Mouse (Mus musculus): Measurements from ENCODE around the gene 4930583I09Rik.

4930583I09Rik gene

GRCm38 (mm10) chr17:64835928-64836327, at the start of gene 4930583I09Rik:
Gene 4930583I09Rik, minus strand, starts transcription at chr17:64836071.
- no peak for DNase-seq

GRCm38 (mm10) chr17:64876111-64876510, 40.2 kb upstream of the 4930583I09Rik start:
- no peak for DNase-seq

- no peak for DNase-seq
Measured at GRCm38 (mm10) chr17:64873651-64874072, 37.8 kb upstream of the 4930583I09Rik start.

- DNase-seq: no peak
Measured at GRCm38 (mm10) chr17:64863817-64864216, 27.9 kb upstream of the 4930583I09Rik start.

- DNase-seq: no peak
Measured at GRCm38 (mm10) chr17:64860963-64861362, 25.1 kb upstream of the 4930583I09Rik start.

GRCm38 (mm10) chr17:64858848-64859247, 23.0 kb upstream of the 4930583I09Rik start:
- no peak for DNase-seq

GRCm38 (mm10) chr17:64848031-64848430, 12.2 kb upstream of the 4930583I09Rik start:
- no peak for DNase-seq

- DNase-seq: no peak
Measured at GRCm38 (mm10) chr17:64846654-64847053, 10.8 kb upstream of the 4930583I09Rik start.

GRCm38 (mm10) chr17:64836892-64837291, 1.0 kb upstream of the 4930583I09Rik start:
- DNase-seq: peak; percentile 15

GRCm38 (mm10) chr17:64836352-64836751, 481 bp upstream of the 4930583I09Rik start:
- DNase-seq: no peak

- no peak for DNase-seq
Measured at GRCm38 (mm10) chr17:64833906-64834490, 1.9 kb downstream of the 4930583I09Rik start.

- DNase-seq: no peak
Measured at GRCm38 (mm10) chr17:64833071-64833470, 2.8 kb downstream of the 4930583I09Rik start.

- no peak for DNase-seq
Measured at GRCm38 (mm10) chr17:64827482-64827881, 8.4 kb downstream of the 4930583I09Rik start.

GRCm38 (mm10) chr17:64826843-64827242, 9.0 kb downstream of the 4930583I09Rik start:
- no peak for DNase-seq

- no peak for DNase-seq
Measured at GRCm38 (mm10) chr17:64822561-64822960, 13.3 kb downstream of the 4930583I09Rik start.

GRCm38 (mm10) chr17:64820841-64821593, 14.9 kb downstream of the 4930583I09Rik start:
- DNase-seq: no peak

GRCm38 (mm10) chr17:64816298-64816697, 19.6 kb downstream of the 4930583I09Rik start:
- no peak for DNase-seq

GRCm38 (mm10) chr17:64815806-64816205, 20.1 kb downstream of the 4930583I09Rik start:
- no peak for DNase-seq

- no peak for DNase-seq
Measured at GRCm38 (mm10) chr17:64813568-64813967, 22.3 kb downstream of the 4930583I09Rik start.

- DNase-seq: no peak
Measured at GRCm38 (mm10) chr17:64806035-64806589, 29.8 kb downstream of the 4930583I09Rik start.

- no peak for DNase-seq
Measured at GRCm38 (mm10) chr17:64804375-64805124, 31.3 kb downstream of the 4930583I09Rik start.

- DNase-seq: no peak
Measured at GRCm38 (mm10) chr17:64802956-64803275, 33.0 kb downstream of the 4930583I09Rik start.

GRCm38 (mm10) chr17:64802168-64802955, 33.5 kb downstream of the 4930583I09Rik start:
- no peak for DNase-seq

All from layer of hippocampus, adult 9-11 months (tissue).